Mouse (Mus musculus): ENCODE data around the gene Helz.

DNA sequence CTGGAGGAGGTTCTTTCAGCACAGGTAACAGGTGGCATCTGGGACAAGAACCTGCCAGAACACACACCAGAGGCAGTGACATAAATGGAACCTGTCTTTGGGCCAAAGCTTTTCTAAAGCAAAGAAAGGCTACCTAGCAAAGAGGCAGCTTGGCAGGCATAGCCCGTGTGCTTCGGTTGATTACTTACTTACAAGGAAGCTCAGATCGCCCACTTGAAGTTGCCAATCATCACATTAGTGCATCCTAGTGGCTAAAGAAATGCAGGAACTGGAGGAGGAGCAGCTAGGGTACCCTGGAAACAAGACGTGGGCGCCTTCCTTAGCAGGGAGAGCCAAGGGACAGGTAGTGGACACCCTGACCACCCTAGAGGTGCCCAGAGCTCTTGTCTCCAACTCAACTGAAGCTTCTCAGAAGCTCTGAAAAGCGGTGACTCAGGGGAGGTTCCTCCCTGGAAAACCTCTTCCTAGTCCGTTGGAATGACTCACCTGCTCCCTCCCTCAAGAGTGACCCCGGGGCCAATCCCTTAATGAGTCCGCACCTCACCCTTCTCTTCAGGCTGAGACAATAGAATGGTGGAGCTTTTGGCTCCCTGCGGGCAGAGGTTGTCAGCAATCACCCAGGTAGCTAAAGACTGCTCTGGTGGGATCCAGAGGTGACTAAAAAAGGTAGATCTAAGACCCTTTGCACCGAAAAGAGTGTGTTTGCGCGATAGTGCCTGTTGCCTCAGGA lies 1.8 kb upstream of the Helz start:
- no peak for TF ChIP-seq POLR2A (IDR thresholded peaks at IDR 0.05; ENCODE audit: borderline replicate concordance, insufficient read depth, low read length)
- no peak for TF ChIP-seq CTCF (IDR thresholded peaks at IDR 0.05; ENCODE audit: borderline replicate concordance, insufficient read depth, low read depth, low read length)

All from cerebellum, adult 2 months (tissue).